Mouse (Mus musculus) liver, postnatal 0 days (tissue): ENCODE measurements around the gene Wdr77. TPM values are rescaled to one million over a fixed set of nuclear protein-coding genes. Genes with fewer than 3 reads are reported as not detected.
"Not testable (repeated sequence)": the region's sequence is repeated elsewhere in the genome, so short reads cannot be mapped to it uniquely, and the experiment has no call there.

Experiments
- ATAC-seq: fragments of 200-750 bp; cut with Nextera tagmentation; 2 replicates; pipeline ENCODE4 v1.8.0; 2017; ENCODE audit warnings: mild to moderate bottlenecking, moderate library complexity
- DNase-seq: peaks from one replicate; pipeline ENCODE4 v3.0.0-alpha.2; 2016
- H3K27ac ChIP-seq: fragments of 300-500 bp; sonication (generic); 2 replicates; pipeline ENCODE4 v1.5.1; 2014; ENCODE audit warnings: antibody characterized with exemption, moderate library complexity, mild to moderate bottlenecking, low read depth
- H3K27me3 ChIP-seq: fragments of 300-500 bp; sonication (generic); 2 replicates; pipeline ENCODE4 v1.6.1; 2014; ENCODE audit warnings: low read length, control low read depth, mixed read lengths; ENCODE audit not compliant: insufficient read depth
- H3K36me3 ChIP-seq: fragments of 300-500 bp; sonication (generic); replicated peaks from 2 replicates; pipeline ENCODE4 v1.6.1; 2014; ENCODE audit warnings: mild to moderate bottlenecking, control low read depth, low read length, moderate library complexity, mixed read lengths; ENCODE audit not compliant: insufficient read depth
- H3K4me1 ChIP-seq: fragments of 300-500 bp; sonication (generic); 2 replicates; pipeline ENCODE4 v1.6.1; 2014; ENCODE audit warnings: antibody characterized with exemption, mild to moderate bottlenecking, control low read depth; ENCODE audit not compliant: insufficient read depth
- H3K4me2 ChIP-seq: fragments of 300-500 bp; sonication (generic); 2 replicates; pipeline ENCODE4 v1.6.1; 2014; ENCODE audit warnings: low read depth, mild to moderate bottlenecking, low read length, moderate library complexity, mixed read lengths
- H3K4me3 ChIP-seq: fragments of 300-500 bp; sonication (generic); 2 replicates; pipeline ENCODE4 v1.5.1; 2014; ENCODE audit warnings: low read depth, low read length
- H3K9ac ChIP-seq: fragments of 300-500 bp; sonication (generic); replicated peaks from 2 replicates; pipeline ENCODE4 v1.6.1; 2014; ENCODE audit warnings: mild to moderate bottlenecking, moderate library complexity
- H3K9me3 ChIP-seq: fragments of 300-500 bp; sonication (generic); 2 replicates; pipeline ENCODE4 v1.6.1; 2016; ENCODE audit warnings: mild to moderate bottlenecking, control low read depth, low read length, mixed read lengths
- CTCF ChIP-seq: sonication (generic); IDR thresholded peaks from 2 replicates; pipeline ENCODE4 v1.5.1; 2016; ENCODE audit warnings: antibody characterized with exemption, low read depth
- EP300 ChIP-seq: IDR thresholded peaks from 2 replicates; pipeline ENCODE4 v1.6.1; 2016; ENCODE audit warnings: antibody characterized with exemption, low read depth, mild to moderate bottlenecking
- WGBS: fragments of 180-500 bp; shearing (Covaris S2); extraction: QIAGEN DNeasy Blood & Tissue Kit; methylation state at CpG from one replicate; pipeline ENCODE4 v1.1.7; 2014; ENCODE audit not compliant: insufficient replicate concordance; 5-methylcytosine and 5-hydroxymethylcytosine counted together
- polyA plus RNA-seq: library from polyadenylated mRNA; unstranded; fragments of >200 nt; fragmentation: Nextera tagmentation; extraction: Ambion mirVana; gene quantifications from 2 replicates; pipeline ENCODE4 v1.2.1, GENCODE M21; 2015

Gene Wdr77
- polyA plus RNA-seq, 1 experiment from 2014 or later, result 32.4 TPM

DNA sequence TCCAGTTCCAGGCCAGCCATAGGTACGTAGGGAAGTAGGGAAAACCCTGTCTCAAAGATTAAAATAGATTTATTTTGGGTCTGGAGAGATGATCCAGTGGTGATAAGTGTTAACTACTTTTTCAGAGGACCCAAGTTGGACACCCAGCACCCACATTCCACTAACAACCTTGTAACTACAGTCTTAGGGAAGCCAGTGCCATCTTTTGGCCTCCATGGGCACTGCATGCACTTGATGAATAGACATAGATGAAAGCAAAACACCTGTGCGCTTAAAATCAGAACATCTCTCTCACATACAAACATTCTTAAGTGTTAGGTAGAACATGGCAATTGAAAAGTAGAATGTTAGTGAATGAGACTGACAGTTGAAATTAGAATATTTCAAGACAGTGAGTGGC lies 1.5 kb downstream of the Wdr77 start:
- no peak for ATAC-seq
- Histone ChIP-seq H3K36me3 (peaks cover 46% of the 10 kb centered on the region), H3K4me2 (peak overlapping the region; percentile 99; the same call in 1 of the 2 replicates)

GRCm38 (mm10) chr3:105971831-105972446 lies 12.8 kb downstream of the Wdr77 start:
- Histone ChIP-seq H3K4me2 (no peak overlapping the region), H3K27me3 (no peaks in the 10 kb centered on the region), H3K9me3 (no peaks in the 10 kb centered on the region), H3K9ac (no peak overlapping the region), H3K4me1 (peaks cover 2% of the 10 kb centered on the region; the same call in 1 of the 2 replicates), H3K27ac (no peak overlapping the region), H3K36me3 (peaks cover 24% of the 10 kb centered on the region), H3K4me3 (no peak overlapping the region)
- TF ChIP-seq CTCF (no peak), EP300 (no peak)
- ATAC-seq (no peak), DNase-seq (no peak)
- 71% methylated on average over 5 of the region's 5 CpGs for WGBS

More for the DNA sequence above, 1.5 kb downstream of the Wdr77 start:
- 97% methylated on average over 2 of the region's 2 CpGs for WGBS
- Histone ChIP-seq H3K27ac (no peak overlapping the region), H3K4me1 (peaks cover 22% of the 10 kb centered on the region), H3K4me3 (no peak overlapping the region), H3K9me3 (no peaks in the 10 kb centered on the region), H3K9ac (no peak overlapping the region), H3K27me3 (no peaks in the 10 kb centered on the region)
- DNase-seq, result no peak
- TF ChIP-seq CTCF, result peak; percentile 56
- TF ChIP-seq EP300, result no peak

- no peak within 1 kb of the TSS for H3K4me2 ChIP-seq
- DNase-seq, result no peak
These were observed 14.2 kb downstream of the Wdr77 start, which contains the start of gene Ovgp1 for GRCm38 (mm10) chr3:105973411-105973810. TSS of gene Ovgp1 (plus strand) at chr3:105973711.

GRCm38 (mm10) chr3:105974174-105974573 lies 15.0 kb downstream of the Wdr77 start:
- WGBS, result 69% methylated on average over 2 of the region's 2 CpGs
- no peak for TF ChIP-seq EP300
- no peak for TF ChIP-seq CTCF
- Histone ChIP-seq H3K4me1 (peaks cover 2% of the 10 kb centered on the region; the same call in 1 of the 2 replicates), H3K36me3 (peaks cover 4% of the 10 kb centered on the region; the same call in 1 of the 2 replicates), H3K27me3 (no peaks in the 10 kb centered on the region), H3K27ac (no peak overlapping the region), H3K9me3 (no peaks in the 10 kb centered on the region), H3K4me2 (no peak overlapping the region), H3K4me3 (no peak overlapping the region), H3K9ac (no peak overlapping the region)
- ATAC-seq (peak; percentile 66), DNase-seq (no peak)

More at GRCm38 (mm10) chr3:105973411-105973810, 14.2 kb downstream of the Wdr77 start, which contains the start of gene Ovgp1:
- Histone ChIP-seq H3K27me3 (no peaks in the 10 kb centered on the region), H3K4me1 (peaks cover 2% of the 10 kb centered on the region; the same call in 1 of the 2 replicates), H3K9ac (no peak within 1 kb of the TSS), H3K27ac (no peak within 1 kb of the TSS), H3K36me3 (peaks cover 12% of the 10 kb centered on the region), H3K9me3 (no peaks in the 10 kb centered on the region), H3K4me3 (no peak within 1 kb of the TSS)
- ATAC-seq, result 0 out of 2 replicates have a peak, but pooled peaks have one; percentile 21
- TF ChIP-seq EP300 (no peak), CTCF (no peak)
- WGBS, result 69% methylated on average over 3 of the region's 3 CpGs

DNA sequence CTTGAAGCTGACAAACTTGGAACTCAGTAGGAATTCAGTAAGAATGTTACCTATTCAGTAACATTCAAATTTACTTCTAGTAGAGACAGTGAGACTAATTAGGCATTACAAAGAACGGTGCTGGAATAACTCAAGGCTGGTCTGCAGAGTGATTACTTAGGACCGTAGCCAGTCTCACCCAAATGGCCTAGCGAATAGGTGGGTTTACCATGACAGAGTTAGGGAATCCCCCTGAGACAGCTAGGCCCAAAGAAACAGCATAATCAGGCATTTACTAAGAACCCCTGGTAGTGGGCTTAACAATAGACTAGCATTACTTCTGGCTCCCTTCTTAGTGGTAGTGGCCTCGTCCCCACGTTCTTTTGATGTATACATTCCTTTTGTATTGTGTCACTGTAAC lies 30.4 kb downstream of the Wdr77 start:
- 69% methylated on average over 5 of the region's 5 CpGs for WGBS
- not testable (repeated sequence) for H3K4me3 ChIP-seq, H3K36me3 ChIP-seq, H3K4me1 ChIP-seq, H3K9me3 ChIP-seq, H3K4me2 ChIP-seq, DNase-seq, H3K27me3 ChIP-seq, H3K27ac ChIP-seq, ATAC-seq, H3K9ac ChIP-seq

DNA sequence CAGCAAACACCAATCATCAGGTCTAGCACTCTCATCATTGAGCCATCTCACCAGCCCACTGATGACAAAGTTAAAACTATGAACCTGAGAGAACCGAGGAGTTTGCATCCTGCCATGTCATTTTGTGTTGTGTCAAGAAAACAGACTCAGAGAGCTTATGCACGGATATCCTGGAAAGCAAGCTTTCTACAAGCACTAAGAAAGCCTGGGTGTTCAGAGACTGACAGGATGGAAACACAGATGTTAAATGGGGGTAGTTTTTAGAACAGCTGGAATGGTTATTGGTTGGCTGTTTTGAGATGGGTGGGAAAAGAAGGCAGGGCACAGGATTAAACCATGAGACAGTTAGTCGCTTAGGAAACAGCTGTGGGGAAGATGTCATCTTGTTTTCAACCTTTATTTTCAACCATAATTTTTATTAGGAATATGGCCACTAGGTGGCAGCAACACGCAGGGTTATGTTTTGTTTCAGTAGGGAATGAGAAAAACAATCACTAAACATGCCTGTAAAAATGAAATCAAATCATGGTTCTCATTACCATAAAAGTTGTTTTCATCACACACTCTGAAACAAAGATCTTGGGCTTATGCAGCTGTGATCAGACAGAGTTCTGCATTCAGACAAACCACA lies 32.6 kb downstream of the Wdr77 start:
- H3K36me3 ChIP-seq, result no peaks in the 10 kb centered on the region
- no peak overlapping the region for H3K27ac ChIP-seq
- TF ChIP-seq EP300, result no peak
- TF ChIP-seq CTCF, result peak; percentile 71
- no peak overlapping the region for H3K4me2 ChIP-seq
- WGBS, result 18% methylated on average over 4 of the region's 4 CpGs
- no peaks in the 10 kb centered on the region for H3K27me3 ChIP-seq
- ATAC-seq (no peak), DNase-seq (peak; percentile 51)
- no peaks in the 10 kb centered on the region for H3K4me1 ChIP-seq
- no peaks in the 10 kb centered on the region for H3K9me3 ChIP-seq
- no peak overlapping the region for H3K9ac ChIP-seq
- no peak overlapping the region for H3K4me3 ChIP-seq
